Mouse (Mus musculus): Measurements from ENCODE around the gene Sec16b.

Sec16b gene

GRCm38 (mm10) chr1:157558145-157558544 lies 51.6 kb downstream of the Sec16b start:
- no peak for DNase-seq (ENCODE audit: low spot score in 2 of 2)

- DNase-seq (ENCODE audit: low spot score in 2 of 2): no peak
These were observed 53.5 kb downstream of the Sec16b start for GRCm38 (mm10) chr1:157559986-157560385.

GRCm38 (mm10) chr1:157560654-157561386 lies 54.3 kb downstream of the Sec16b start:
- no peak for DNase-seq (ENCODE audit: low spot score in 2 of 2)

GRCm38 (mm10) chr1:157567819-157568218 lies 61.3 kb downstream of the Sec16b start:
- no peak for DNase-seq (ENCODE audit: low spot score in 2 of 2)

GRCm38 (mm10) chr1:157569263-157570090 lies 62.9 kb downstream of the Sec16b start:
- DNase-seq (ENCODE audit: low spot score in 2 of 2): no peak

GRCm38 (mm10) chr1:157575316-157575715 lies 68.8 kb downstream of the Sec16b start:
- no peak for DNase-seq (ENCODE audit: low spot score in 2 of 2)

- no peak for DNase-seq (ENCODE audit: low spot score in 2 of 2)
These were observed 71.8 kb downstream of the Sec16b start for GRCm38 (mm10) chr1:157578336-157578735.

GRCm38 (mm10) chr1:157586556-157586955 lies 80.0 kb downstream of the Sec16b start:
- DNase-seq (ENCODE audit: low spot score in 2 of 2): no peak

GRCm38 (mm10) chr1:157592039-157592438 lies 85.5 kb downstream of the Sec16b start:
- no peak for DNase-seq (ENCODE audit: low spot score in 2 of 2)

GRCm38 (mm10) chr1:157594561-157594960 lies 88.0 kb downstream of the Sec16b start:
- no peak for DNase-seq (ENCODE audit: low spot score in 2 of 2)

GRCm38 (mm10) chr1:157595165-157595564 lies 88.6 kb downstream of the Sec16b start:
- DNase-seq (ENCODE audit: low spot score in 2 of 2): no peak

GRCm38 (mm10) chr1:157604513-157604912 lies 98.0 kb downstream of the Sec16b start:
- DNase-seq (ENCODE audit: low spot score in 2 of 2): no peak

Data from spleen, postnatal 14 days (tissue).